In the genomic region with DNA sequence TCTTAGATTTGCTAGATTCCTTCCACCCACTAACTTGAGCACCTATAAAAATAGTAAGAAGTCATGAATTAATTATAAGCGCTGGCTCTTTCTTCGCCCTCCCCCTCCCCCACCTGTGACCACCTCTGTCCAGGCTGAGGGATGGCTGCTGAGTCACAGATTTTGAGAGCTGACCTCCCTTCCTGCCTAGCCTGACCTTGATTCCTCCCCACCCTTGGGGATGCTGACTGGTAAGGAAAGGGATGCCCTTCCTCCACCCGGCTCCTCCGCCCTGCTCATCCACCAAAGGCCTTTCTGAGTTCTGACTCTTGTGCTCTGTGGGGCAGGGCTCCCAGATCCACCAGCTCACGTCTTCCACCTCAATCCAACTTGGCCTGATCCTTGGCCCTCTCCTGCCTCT, we compare ENCODE assay signal across 9 mouse cellular contexts. TPM values are rescaled to one million over a fixed set of nuclear protein-coding genes. Genes with fewer than 3 reads are reported as not detected.
DNase-seq lines count a peak whose midpoint lies in the region; ATAC-seq and TF ChIP-seq lines count a peak whose summit lies in the region.
"Had no signal": no experiment of that assay in that cellular context is flagged by ENCODE, and none has a peak within 500 bp of the region (broad histone marks: within the 10 kb centered on the region; RNA-seq: fewer than 3 reads in every experiment).

No protein-coding gene starts in this region.

- H3K4me2 ChIP-seq in heart, postnatal 0 days (ENCODE audit: low read depth, low read length), result peak overlapping the region; percentile 98; the same call in 1 of the 2 replicates
- 0 out of 2 replicates have a peak overlapping the region, but pooled peaks have one; percentile 11 for H3K4me2 ChIP-seq in forebrain, embryonic 11.5 days (ENCODE audit: low read depth, low read length, severe bottlenecking)
- H3K4me2 ChIP-seq in liver, embryonic 15.5 days, result no peak overlapping the region

- H3K9ac ChIP-seq in heart, postnatal 0 days (replicated peaks; ENCODE audit: low read depth, low read length), result no peak overlapping the region
- peak overlapping the region; percentile 23 for H3K9ac ChIP-seq in forebrain, embryonic 11.5 days (ENCODE audit: low read length)
- no peak overlapping the region for H3K9ac ChIP-seq in liver, embryonic 15.5 days

- no peaks in the 10 kb centered on the region for H3K9me3 ChIP-seq in heart, postnatal 0 days (replicated peaks; ENCODE audit: control insufficient read depth, low read length)
- H3K9me3 ChIP-seq in forebrain, embryonic 11.5 days (ENCODE audit: control insufficient read depth, low read length), result no peaks in the 10 kb centered on the region
- H3K9me3 ChIP-seq in liver, embryonic 15.5 days (replicated peaks), result no peaks in the 10 kb centered on the region

- TF ChIP-seq CTCF in heart, postnatal 0 days (IDR thresholded peaks at IDR 0.05; ENCODE audit: low read depth), result no peak

- no peak for TF ChIP-seq EP300 in heart, postnatal 0 days (IDR thresholded peaks at IDR 0.05; ENCODE audit: low read depth)

- no peak overlapping the region for H3K27ac ChIP-seq in heart, postnatal 0 days (ENCODE audit: low read depth)
- no peak overlapping the region for H3K27ac ChIP-seq in forebrain, embryonic 11.5 days (ENCODE audit: low read depth, low read length)
- peak overlapping the region; percentile 9; the same call in 1 of the 2 replicates for H3K27ac ChIP-seq in liver, embryonic 15.5 days (replicated peaks)

- H3K27me3 ChIP-seq in heart, postnatal 0 days (ENCODE audit: control insufficient read depth, insufficient read depth, low read length), result peaks cover 5% of the 10 kb centered on the region; the same call in 1 of the 2 replicates
- no peaks in the 10 kb centered on the region for H3K27me3 ChIP-seq in forebrain, embryonic 11.5 days (ENCODE audit: control insufficient read depth, insufficient read depth, low read length)
- H3K27me3 ChIP-seq in liver, embryonic 15.5 days, result peaks cover 59% of the 10 kb centered on the region

- H3K36me3 ChIP-seq in heart, postnatal 0 days (replicated peaks; ENCODE audit: control insufficient read depth, insufficient read depth, low read length), result no peaks in the 10 kb centered on the region
- no peaks in the 10 kb centered on the region; the same call in 1 of the 2 replicates for H3K36me3 ChIP-seq in forebrain, embryonic 11.5 days (ENCODE audit: control insufficient read depth, insufficient read depth, low read length)
- H3K36me3 ChIP-seq in liver, embryonic 15.5 days (replicated peaks), result no peaks in the 10 kb centered on the region
- H3K36me3 ChIP-seq: G1E had no signal

- no peak for ATAC-seq in heart, postnatal 0 days (ENCODE audit: insufficient read depth, low read depth)
- ATAC-seq in forebrain, embryonic 11.5 days (replicated peaks; ENCODE audit: low FRiP score), result no peak
- ATAC-seq in liver, embryonic 15.5 days (ENCODE audit: insufficient read depth), result no peak
- ATAC-seq in megakaryocyte progenitor cell, adult 5-6 weeks (replicated peaks; ENCODE audit: poor library complexity), result no peak

- intact Hi-C loops in heart, postnatal 36 days (cut with DNase I), result no loop called here

- WGBS in heart, postnatal 0 days, result 82% methylated on average over 5 of the region's 5 CpGs
- 76% methylated on average over 5 of the region's 5 CpGs for WGBS in forebrain, embryonic 11.5 days
- 74% methylated on average over 5 of the region's 5 CpGs for WGBS in liver, embryonic 15.5 days (ENCODE audit: insufficient replicate concordance)

- no peak overlapping the region for H3K4me3 ChIP-seq in heart, postnatal 0 days (ENCODE audit: low read depth, low read length)
- no peak overlapping the region for H3K4me3 ChIP-seq in forebrain, embryonic 11.5 days (ENCODE audit: low read depth, low read length)
- no peak overlapping the region for H3K4me3 ChIP-seq in liver, embryonic 15.5 days (replicated peaks)

- no peak for DNase-seq in heart, postnatal 0 days (ENCODE audit: low spot score)
- no peak for DNase-seq in heart, postnatal 36 days
- peak; percentile 8 for DNase-seq in Muller cell, postnatal 12 days (ENCODE audit: inconsistent ontology term)
- no peak for DNase-seq in forebrain, embryonic 11.5 days (ENCODE audit: low spot score)
- no peak for DNase-seq in right cerebral cortex, adult 18-20 months
- DNase-seq in B cell, adult 2 months, result no peak

- peaks cover 10% of the 10 kb centered on the region for H3K4me1 ChIP-seq in heart, postnatal 0 days (ENCODE audit: control insufficient read depth, insufficient read depth)
- H3K4me1 ChIP-seq in forebrain, embryonic 11.5 days (replicated peaks; ENCODE audit: control insufficient read depth, insufficient read depth, low read length), result peaks cover 21% of the 10 kb centered on the region
- peaks cover 5% of the 10 kb centered on the region; the same call in 1 of the 2 replicates for H3K4me1 ChIP-seq in liver, embryonic 15.5 days (replicated peaks)

RNA-seq across cellular contexts. Expression of gene Cdr2l, which starts 2.9 kb away (rescaled TPM):
- total RNA-seq in heart, postnatal 0 days (2014; rRNA removed; ENCODE audit: low replicate concordance), result 23.1 and 26.7 TPM in 2 replicates
- 5.2 and 5.6 TPM in 2 replicates for polyA plus RNA-seq in heart, postnatal 0 days (2015; fragmentation: Nextera tagmentation; extraction: Ambion mirVana)
- total RNA-seq in heart, postnatal 36 days (2021), result 1 to 10 TPM; 5.8 to 5.9 TPM
- polyA plus RNA-seq in forebrain, embryonic 11.5 days (2014; fragmentation: Nextera tagmentation; extraction: Ambion mirVana), result 29.0 and 29.7 TPM in 2 replicates
- 1.2 and 1.3 TPM in 2 replicates for polyA plus RNA-seq in liver, embryonic 15.5 days (2015; fragmentation: Nextera tagmentation; extraction: Ambion mirVana)
- 0.20 and 0.42 TPM in 2 replicates for total RNA-seq in megakaryocyte progenitor cell, adult 5-6 weeks (2015)
- 0.08 and 0.34 TPM in 2 replicates for total RNA-seq in megakaryocyte progenitor cell, adult 5-6 weeks (2017)
- polyA plus RNA-seq: G1E had no signal

RNA-seq across cellular contexts. Expression of gene Hid1, which starts 17.0 kb away (rescaled TPM):
- total RNA-seq in heart, postnatal 0 days (2014; rRNA removed; ENCODE audit: low replicate concordance), result 8.3 and 11.9 TPM in 2 replicates
- 5.3 and 5.4 TPM in 2 replicates for polyA plus RNA-seq in heart, postnatal 0 days (2015; fragmentation: Nextera tagmentation; extraction: Ambion mirVana)
- total RNA-seq in heart, postnatal 36 days (2021), result 1 to 10 TPM; 4.2 to 4.8 TPM
- polyA plus RNA-seq in forebrain, embryonic 11.5 days (2014; fragmentation: Nextera tagmentation; extraction: Ambion mirVana), result 22.3 and 26.0 TPM in 2 replicates
- polyA plus RNA-seq in liver, embryonic 15.5 days (2015; fragmentation: Nextera tagmentation; extraction: Ambion mirVana), result 1.1 and 1.5 TPM in 2 replicates
- 0.52 and 0.81 TPM in 2 replicates for total RNA-seq in megakaryocyte progenitor cell, adult 5-6 weeks (2015)
- total RNA-seq in megakaryocyte progenitor cell, adult 5-6 weeks (2017), result 0.10 TPM in 1 of 2 replicates, not detected in the other
- total RNA-seq: G1E had no signal

RNA-seq across cellular contexts. Expression of gene Mrpl58, which starts 19.0 kb away (rescaled TPM):
- 107 and 285 TPM in 2 replicates for total RNA-seq in heart, postnatal 0 days (2014; rRNA removed; ENCODE audit: low replicate concordance)
- 224 and 232 TPM in 2 replicates for polyA plus RNA-seq in heart, postnatal 0 days (2015; fragmentation: Nextera tagmentation; extraction: Ambion mirVana)
- total RNA-seq in heart, postnatal 36 days (2021), result 100 to 1,000 TPM; 134 to 149 TPM
- 253 and 265 TPM in 2 replicates for polyA plus RNA-seq in forebrain, embryonic 11.5 days (2014; fragmentation: Nextera tagmentation; extraction: Ambion mirVana)
- 78.1 and 78.7 TPM in 2 replicates for polyA plus RNA-seq in liver, embryonic 15.5 days (2015; fragmentation: Nextera tagmentation; extraction: Ambion mirVana)
- 83.4 and 98.3 TPM in 2 replicates for total RNA-seq in megakaryocyte progenitor cell, adult 5-6 weeks (2015)
- 81.1 and 96.4 TPM in 2 replicates for total RNA-seq in megakaryocyte progenitor cell, adult 5-6 weeks (2017)

RNA-seq across cellular contexts. Expression of gene Atp5h, which starts 35.2 kb away (rescaled TPM):
- total RNA-seq in heart, postnatal 0 days (2014; rRNA removed; ENCODE audit: low replicate concordance), result 991 and 1,040 TPM in 2 replicates
- 4,106 and 4,345 TPM in 2 replicates for polyA plus RNA-seq in heart, postnatal 0 days (2015; fragmentation: Nextera tagmentation; extraction: Ambion mirVana)
- total RNA-seq in heart, postnatal 36 days (2021), result 1,000 to 10,000 TPM; 2,281 to 2,357 TPM
- 814 TPM in 2 replicates for polyA plus RNA-seq in forebrain, embryonic 11.5 days (2014; fragmentation: Nextera tagmentation; extraction: Ambion mirVana)
- 453 and 509 TPM in 2 replicates for polyA plus RNA-seq in liver, embryonic 15.5 days (2015; fragmentation: Nextera tagmentation; extraction: Ambion mirVana)
- 703 and 731 TPM in 2 replicates for total RNA-seq in megakaryocyte progenitor cell, adult 5-6 weeks (2015)
- total RNA-seq in megakaryocyte progenitor cell, adult 5-6 weeks (2017), result 770 and 871 TPM in 2 replicates

RNA-seq across cellular contexts. Expression of gene Kctd2, which starts 35.3 kb away (rescaled TPM):
- 8.3 and 8.4 TPM in 2 replicates for total RNA-seq in heart, postnatal 0 days (2014; rRNA removed; ENCODE audit: low replicate concordance)
- polyA plus RNA-seq in heart, postnatal 0 days (2015; fragmentation: Nextera tagmentation; extraction: Ambion mirVana), result 15.1 and 15.6 TPM in 2 replicates
- total RNA-seq in heart, postnatal 36 days (2021), result 10 to 100 TPM; 27.9 to 28.3 TPM
- 24.5 and 27.1 TPM in 2 replicates for polyA plus RNA-seq in forebrain, embryonic 11.5 days (2014; fragmentation: Nextera tagmentation; extraction: Ambion mirVana)
- polyA plus RNA-seq in liver, embryonic 15.5 days (2015; fragmentation: Nextera tagmentation; extraction: Ambion mirVana), result 4.4 and 5.6 TPM in 2 replicates
- 13.0 and 15.0 TPM in 2 replicates for total RNA-seq in megakaryocyte progenitor cell, adult 5-6 weeks (2015)
- 9.0 and 17.0 TPM in 2 replicates for total RNA-seq in megakaryocyte progenitor cell, adult 5-6 weeks (2017)

Comparison
In these comparisons a context has a peak if more than half of its experiments do, and no peak if none do; other contexts are left out.
1. RNA of gene Cdr2l, which starts 2.9 kb away (total RNA-seq): 23.1 to 26.7 TPM in heart, postnatal 0 days and 5.8 to 5.9 TPM in heart, postnatal 36 days; 0.08 to 0.42 TPM in megakaryocyte progenitor cell, adult 5-6 weeks; every median in the first group is over 4 times any median in the second.